16 mouse cellular contexts compared by ENCODE assay signal in genomic region chr16:89902578-89903304, GRCm38 (mm10).
DNase-seq lines count a peak whose midpoint lies in the region; ATAC-seq and TF ChIP-seq lines count a peak whose summit lies in the region.
"Had no signal": no experiment of that assay in that cellular context is flagged by ENCODE, and none has a peak within 500 bp of the region (broad histone marks: within the 10 kb centered on the region; RNA-seq: fewer than 3 reads in every experiment).

No protein-coding gene starts in this region.

- TF ChIP-seq EP300 in MEL (IDR thresholded peaks at IDR 0.05; ENCODE audit: low read depth in 1 of 2, low read length in 2 of 2), result no peak
- TF ChIP-seq EP300 in stomach, postnatal 0 days (optimal IDR thresholded peaks at IDR 0.05), result no peak

- H3K4me3 ChIP-seq in intestine, postnatal 0 days (ENCODE audit: low read depth, low read length), result no peak overlapping the region
- H3K4me3 ChIP-seq in intestine, embryonic 16.5 days (ENCODE audit: low read length), result no peak overlapping the region
- no peak overlapping the region for H3K4me3 ChIP-seq in lung, embryonic 14.5 days (ENCODE audit: low read depth, low read length)
- no peak overlapping the region for H3K4me3 ChIP-seq in MEL (ENCODE audit: control insufficient read depth in 1 of 2, insufficient read depth in 1 of 2, low read depth in 2 of 2, low read length in 2 of 2)
- H3K4me3 ChIP-seq in stomach, postnatal 0 days (ENCODE audit: low read depth, low read length), result no peak overlapping the region
- H3K4me3 ChIP-seq: hindbrain, embryonic 12.5 days; left cerebral cortex, adult 2 months; limb, embryonic 12.5 days; neural tube, embryonic 12.5 days had no signal

- H3K9ac ChIP-seq in intestine, postnatal 0 days (ENCODE audit: low read depth, low read length), result no peak overlapping the region
- no peak overlapping the region for H3K9ac ChIP-seq in intestine, embryonic 16.5 days (ENCODE audit: low read depth, low read length)
- no peak overlapping the region for H3K9ac ChIP-seq in lung, embryonic 14.5 days
- H3K9ac ChIP-seq in MEL (ENCODE audit: control insufficient read depth, low read depth, low read length, poor library complexity, severe bottlenecking), result no peak overlapping the region
- H3K9ac ChIP-seq in stomach, postnatal 0 days (ENCODE audit: low read length), result no peak overlapping the region
- H3K9ac ChIP-seq: hindbrain, embryonic 12.5 days; limb, embryonic 12.5 days; liver, embryonic 14.5 days; neural tube, embryonic 12.5 days had no signal

- TF ChIP-seq CTCF in intestine, postnatal 0 days (IDR thresholded peaks at IDR 0.05; ENCODE audit: low read depth), result peak; percentile 21
- peak; percentile 15; the same call in 1 of the 2 replicates for TF ChIP-seq CTCF in lung, embryonic 14.5 days (IDR thresholded peaks at IDR 0.05; ENCODE audit: low read depth)
- peak in 2 of 3 experiments; percentile 32 to 35; a peak in 4 of 6 replicates for TF ChIP-seq CTCF in MEL (IDR thresholded peaks at IDR 0.05 in 2 of 3, conservative IDR thresholded peaks at IDR 0.05 in 1 of 3; ENCODE audit: control insufficient read depth in 1 of 3, insufficient read depth in 1 of 3, low read depth in 2 of 3, low read length in 3 of 3, poor library complexity in 1 of 3, severe bottlenecking in 1 of 3)
- TF ChIP-seq CTCF in stomach, postnatal 0 days (IDR thresholded peaks at IDR 0.05; ENCODE audit: low read depth), result peak; percentile 39

- no peak for TF ChIP-seq POLR2A in MEL (IDR thresholded peaks at IDR 0.05; ENCODE audit: control insufficient read depth in 1 of 2, insufficient read depth in 1 of 2, low read depth in 1 of 2, low read length in 2 of 2, poor library complexity in 1 of 2)

- H3K9me3 ChIP-seq in intestine, postnatal 0 days (ENCODE audit: control insufficient read depth), result no peaks in the 10 kb centered on the region
- no peaks in the 10 kb centered on the region for H3K9me3 ChIP-seq in intestine, embryonic 16.5 days (ENCODE audit: control insufficient read depth, low read length)
- no peaks in the 10 kb centered on the region for H3K9me3 ChIP-seq in lung, embryonic 14.5 days (ENCODE audit: low read depth, low read length)
- no peaks in the 10 kb centered on the region for H3K9me3 ChIP-seq in MEL (replicated peaks; ENCODE audit: insufficient read depth, low read length)
- H3K9me3 ChIP-seq in stomach, postnatal 0 days (ENCODE audit: control insufficient read depth, low read length), result no peaks in the 10 kb centered on the region
- H3K9me3 ChIP-seq: hindbrain, embryonic 12.5 days; limb, embryonic 12.5 days; neural tube, embryonic 12.5 days had no signal

- no peak overlapping the region for H3K4me2 ChIP-seq in intestine, postnatal 0 days (replicated peaks; ENCODE audit: low read depth)
- H3K4me2 ChIP-seq in intestine, embryonic 16.5 days (ENCODE audit: low read depth, low read length), result no peak overlapping the region
- H3K4me2 ChIP-seq in lung, embryonic 14.5 days, result no peak overlapping the region
- no peak overlapping the region for H3K4me2 ChIP-seq in stomach, postnatal 0 days (replicated peaks; ENCODE audit: low read depth)
- H3K4me2 ChIP-seq: hindbrain, embryonic 12.5 days; limb, embryonic 12.5 days; neural tube, embryonic 12.5 days had no signal

- H3K79me2 ChIP-seq in MEL (ENCODE audit: control insufficient read depth, insufficient read depth, low read length, poor library complexity), result no peaks in the 10 kb centered on the region; the same call in 1 of the 2 replicates

- no peak for DNase-seq in lung, embryonic 14.5 days
- no peak for DNase-seq in lung, adult 18-20 months
- DNase-seq in MEL (ENCODE audit: low read depth, low spot score), result peak; percentile 23
- no peak for DNase-seq in stomach, postnatal 0 days (ENCODE audit: low spot score)
- no peak for DNase-seq in right cerebral cortex, adult 2 months (ENCODE audit: low spot score in 2 of 2)
- DNase-seq: cerebellum, adult 9-10 months; embryo, embryonic 11 days; gastrocnemius, postnatal 36 days; thymus, postnatal 36 days had no signal

- no peaks in the 10 kb centered on the region for H3K36me3 ChIP-seq in intestine, postnatal 0 days (ENCODE audit: control insufficient read depth, insufficient read depth)
- H3K36me3 ChIP-seq in intestine, embryonic 16.5 days (ENCODE audit: control insufficient read depth, insufficient read depth, low read length), result no peaks in the 10 kb centered on the region
- H3K36me3 ChIP-seq in lung, embryonic 14.5 days (ENCODE audit: insufficient read depth), result no peaks in the 10 kb centered on the region
- no peaks in the 10 kb centered on the region for H3K36me3 ChIP-seq in MEL (ENCODE audit: control insufficient read depth in 1 of 2, insufficient read depth in 2 of 2, low read length in 2 of 2)
- no peaks in the 10 kb centered on the region for H3K36me3 ChIP-seq in stomach, postnatal 0 days (ENCODE audit: control insufficient read depth, insufficient read depth, low read length)
- H3K36me3 ChIP-seq: hindbrain, embryonic 12.5 days had no signal

- no peak overlapping the region for H3K27ac ChIP-seq in intestine, postnatal 0 days (ENCODE audit: low read depth, low read length)
- H3K27ac ChIP-seq in intestine, embryonic 16.5 days (ENCODE audit: low read length), result no peak overlapping the region
- no peak overlapping the region for H3K27ac ChIP-seq in lung, embryonic 14.5 days (ENCODE audit: low read depth)
- no peak overlapping the region for H3K27ac ChIP-seq in MEL (ENCODE audit: control insufficient read depth, low read depth, low read length)
- H3K27ac ChIP-seq in stomach, postnatal 0 days (replicated peaks), result no peak overlapping the region
- H3K27ac ChIP-seq: hindbrain, embryonic 12.5 days; left cerebral cortex, adult 2 months; limb, embryonic 12.5 days; liver, embryonic 14.5 days; neural tube, embryonic 12.5 days had no signal

- H3K4me1 ChIP-seq in intestine, postnatal 0 days (replicated peaks; ENCODE audit: control insufficient read depth, insufficient read depth, low read length), result no peaks in the 10 kb centered on the region
- H3K4me1 ChIP-seq in intestine, embryonic 16.5 days (ENCODE audit: control insufficient read depth, insufficient read depth, low read length), result no peaks in the 10 kb centered on the region
- H3K4me1 ChIP-seq in lung, embryonic 14.5 days (ENCODE audit: insufficient read depth), result no peaks in the 10 kb centered on the region
- no peaks in the 10 kb centered on the region for H3K4me1 ChIP-seq in MEL (ENCODE audit: control insufficient read depth in 1 of 2, insufficient read depth in 2 of 2, low read length in 2 of 2)
- no peaks in the 10 kb centered on the region for H3K4me1 ChIP-seq in stomach, postnatal 0 days (replicated peaks; ENCODE audit: control insufficient read depth, insufficient read depth)

- H3K27me3 ChIP-seq in intestine, postnatal 0 days (replicated peaks; ENCODE audit: control insufficient read depth, insufficient read depth, low read length), result no peaks in the 10 kb centered on the region
- no peaks in the 10 kb centered on the region for H3K27me3 ChIP-seq in intestine, embryonic 16.5 days (replicated peaks; ENCODE audit: control insufficient read depth, insufficient read depth, low read length)
- no peaks in the 10 kb centered on the region for H3K27me3 ChIP-seq in lung, embryonic 14.5 days (ENCODE audit: insufficient read depth, low read length)
- H3K27me3 ChIP-seq in MEL (ENCODE audit: control insufficient read depth in 1 of 2, insufficient read depth in 2 of 2, low read length in 2 of 2), result no peaks in the 10 kb centered on the region
- no peaks in the 10 kb centered on the region for H3K27me3 ChIP-seq in stomach, postnatal 0 days (ENCODE audit: control insufficient read depth, insufficient read depth, low read length)
- H3K27me3 ChIP-seq: hindbrain, embryonic 12.5 days; limb, embryonic 12.5 days; neural tube, embryonic 12.5 days had no signal

- 92% methylated on average over 12 of the region's 12 CpGs for WGBS in intestine, postnatal 0 days
- WGBS in intestine, embryonic 16.5 days, result 86% methylated on average over 12 of the region's 12 CpGs
- 88% methylated on average over 12 of the region's 12 CpGs for WGBS in lung, embryonic 14.5 days
- WGBS in stomach, postnatal 0 days, result 93% methylated on average over 12 of the region's 12 CpGs

- no peak; the same call in 1 of the 2 replicates for TF ChIP-seq RAD21 in MEL (IDR thresholded peaks at IDR 0.05; ENCODE audit: low read depth, low read length)

- ATAC-seq in intestine, postnatal 0 days, result no peak
- ATAC-seq in intestine, embryonic 16.5 days, result no peak
- ATAC-seq in lung, embryonic 14.5 days (ENCODE audit: insufficient read depth), result no peak
- no peak for ATAC-seq in stomach, postnatal 0 days (ENCODE audit: low FRiP score, low TSS enrichment)

TF ChIP-seq in MEL, 35 proteins besides CTCF, POLR2A, EP300 and RAD21:
- TF ChIP-seq ZMIZ1 (IDR thresholded peaks at IDR 0.05; ENCODE audit: low read depth, low read length) (no peak), TBP (IDR thresholded peaks at IDR 0.05; ENCODE audit: low read depth, low read length) (no peak), SMC3 (IDR thresholded peaks at IDR 0.05; ENCODE audit: low read depth, low read length) (0 out of 2 replicates have a peak, but pooled peaks have one; percentile 22)
